Mouse (Mus musculus): ENCODE results near the gene Slc25a26.

GRCm38 (mm10) chr6:94642048-94642447 is 141.9 kb downstream of the Slc25a26 start:
- TF ChIP-seq CTCF (IDR thresholded peaks at IDR 0.05; ENCODE audit: low read depth, low read length) (no peak), POLR2A (IDR thresholded peaks at IDR 0.05; ENCODE audit: insufficient read depth, low read length) (no peak)

All from ES-Bruce4 (cell line).